In the genomic region with DNA sequence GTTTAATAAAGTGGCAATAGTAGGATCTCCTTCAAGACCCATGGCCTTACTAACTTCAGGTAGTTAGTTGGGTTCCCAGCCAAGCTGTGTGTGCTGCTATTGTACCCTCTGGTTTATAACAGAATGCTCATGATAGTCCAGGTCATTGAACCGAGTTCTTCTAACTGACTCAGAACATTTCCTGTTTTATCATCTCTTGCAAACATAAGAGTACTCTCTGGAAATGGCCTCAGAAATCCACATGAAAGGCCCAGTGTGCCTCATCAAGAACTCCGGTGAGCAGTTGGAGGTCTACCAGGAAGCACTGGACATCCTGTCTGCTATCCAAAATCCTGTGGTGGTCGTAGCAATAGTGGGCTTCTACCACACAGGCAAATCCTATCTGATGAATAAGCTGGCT, we compare ENCODE assay signal across 23 mouse cellular contexts. TPM values are rescaled to one million over a fixed set of nuclear protein-coding genes. Genes with fewer than 3 reads are reported as not detected.
A peak's percentile ranks its signal among the peaks of the same experiment; 100 is the strongest.
DNase-seq lines count a peak whose midpoint lies in the region; ATAC-seq and TF ChIP-seq lines count a peak whose summit lies in the region.
"Had no signal": no experiment of that assay in that cellular context is flagged by ENCODE, and none has a peak within 500 bp of the region (broad histone marks: within the 10 kb centered on the region; RNA-seq: fewer than 3 reads in every experiment).

No protein-coding gene starts in this region.

- no peak for TF ChIP-seq RAD21 in CH12.LX (IDR thresholded peaks at IDR 0.05; ENCODE audit: low read depth, low read length)

- no peaks in the 10 kb centered on the region for H3K79me2 ChIP-seq in CH12.LX (replicated peaks; ENCODE audit: control insufficient read depth, extremely low read depth, insufficient read depth, poor library complexity, severe bottlenecking)

- peaks cover under 1% of the 10 kb centered on the region for H3K9me3 ChIP-seq in CH12.LX (replicated peaks; ENCODE audit: low read length)
- no peaks in the 10 kb centered on the region for H3K9me3 ChIP-seq in limb, embryonic 10.5 days (replicated peaks)
- H3K9me3 ChIP-seq: G1E had no signal

- dilution Hi-C loops in CH12.LX (cut with MboI; ENCODE audit: extremely low pct_ligation_motif_present, extremely low pct_unique_long_range_greater_than_20kb, low sequenced_read_pairs): no loop called here

- no peak overlapping the region for H3K4me3 ChIP-seq in CH12.LX (replicated peaks in 1 of 3; ENCODE audit: low read depth in 2 of 3, low read length in 2 of 3, poor library complexity in 1 of 3)
- H3K4me3 ChIP-seq in limb, embryonic 10.5 days: no peak overlapping the region
- no peak overlapping the region for H3K4me3 ChIP-seq in cerebellum, adult 2 months (replicated peaks; ENCODE audit: insufficient read depth, low read depth, low read length)

- TF ChIP-seq POLR2A in CH12.LX (IDR thresholded peaks at IDR 0.05; ENCODE audit: low read depth, low read length): no peak
- no peak for TF ChIP-seq POLR2A in cerebellum, adult 2 months (IDR thresholded peaks at IDR 0.05; ENCODE audit: borderline replicate concordance, insufficient read depth, low read length)

- no peaks in the 10 kb centered on the region for H3K27me3 ChIP-seq in CH12.LX (replicated peaks)
- no peaks in the 10 kb centered on the region for H3K27me3 ChIP-seq in limb, embryonic 10.5 days (ENCODE audit: low read depth, poor library complexity, severe bottlenecking)
- H3K27me3 ChIP-seq in cerebellum, adult 2 months (ENCODE audit: control insufficient read depth, insufficient read depth, low read length): no peaks in the 10 kb centered on the region
- H3K27me3 ChIP-seq: Patski had no signal

- no peak for TF ChIP-seq CTCF in CH12.LX (conservative IDR thresholded peaks at IDR 0.05 in 1 of 2, IDR thresholded peaks at IDR 0.05 in 1 of 2; ENCODE audit: low read depth in 2 of 2, low read length in 2 of 2)
- TF ChIP-seq CTCF in cerebellum, adult 2 months (IDR thresholded peaks at IDR 0.05; ENCODE audit: borderline replicate concordance, insufficient read depth, low read depth, low read length): no peak

- 0 out of 2 replicates have a peak overlapping the region, but pooled peaks have one; percentile 6 for H3K4me2 ChIP-seq in CH12.LX (ENCODE audit: insufficient read depth, low read depth, poor library complexity, severe bottlenecking)

- peak; percentile 28 for DNase-seq in CH12.LX (ENCODE audit: extremely low read depth)
- no peak for DNase-seq in layer of hippocampus, postnatal 10 days (ENCODE audit: low spot score in 2 of 2)
- DNase-seq in limb, embryonic 10.5 days (ENCODE audit: low spot score): no peak
- DNase-seq in cerebellum, adult 2 months: no peak
- DNase-seq: adrenal gland, adult 2 months; adrenal gland, adult 8-10 months; adrenal gland, postnatal 10 days; adrenal gland, postnatal 14 days; adrenal gland, postnatal 25 days; adrenal gland, postnatal 36 days; B cell, adult 2 months; cerebellum, adult 11 months; cerebellum, adult 11-12 months; cerebellum, adult 18-20 months; cerebellum, adult 8-10 months; cerebellum, adult 9-10 months had no signal

- no peaks in the 10 kb centered on the region for H3K36me3 ChIP-seq in CH12.LX (replicated peaks in 1 of 2; ENCODE audit: control insufficient read depth in 1 of 2, insufficient read depth in 1 of 2, low read length in 1 of 2)
- no peaks in the 10 kb centered on the region for H3K36me3 ChIP-seq in limb, embryonic 10.5 days
- H3K36me3 ChIP-seq: G1E had no signal

- H3K4me1 ChIP-seq in CH12.LX (ENCODE audit: control insufficient read depth in 1 of 2, insufficient read depth in 2 of 2): peaks cover 23 to 59% of the 10 kb centered on the region in 2 experiments
- no peaks in the 10 kb centered on the region for H3K4me1 ChIP-seq in limb, embryonic 10.5 days
- H3K4me1 ChIP-seq in cerebellum, adult 2 months (ENCODE audit: control insufficient read depth, insufficient read depth, low read length): no peaks in the 10 kb centered on the region

- peak; percentile 48 for ATAC-seq in CD4-positive, CD25-positive, alpha-beta regulatory T cell, adult 4 months
- peak; percentile 27 for ATAC-seq in inflammation-experienced regulatory T-cells, adult 6 months
- ATAC-seq: activated CD4-positive, CD25-positive, alpha-beta regulatory T cell, adult 4 months; Patski had no signal

- in situ Hi-C loops in CH12.LX (cut with MboI; ENCODE audit: low pct_ligation_motif_present, low pct_unique_long_range_greater_than_20kb, low sequenced_read_pairs): no loop called here

- peak overlapping the region; percentile 13; the same call in 1 of the 2 replicates for H3K27ac ChIP-seq in CH12.LX (ENCODE audit: insufficient read depth, low read depth)
- no peak overlapping the region for H3K27ac ChIP-seq in limb, embryonic 10.5 days
- no peak overlapping the region for H3K27ac ChIP-seq in cerebellum, adult 2 months (ENCODE audit: insufficient read depth, low read length)

- 91% methylated on average over 3 of the region's 3 CpGs for WGBS in limb, embryonic 10.5 days
- 83% methylated on average over 3 of the region's 3 CpGs for WGBS in cerebellum, adult 2 months

- H3K9ac ChIP-seq in CH12.LX (ENCODE audit: insufficient read depth, low read depth): no peak overlapping the region

- peak; percentile 52 for TF ChIP-seq EP300 in CH12.LX (IDR thresholded peaks at IDR 0.05; ENCODE audit: low read length)

TF ChIP-seq in CH12.LX, 34 proteins besides CTCF, POLR2A, EP300 and RAD21 (continues in another document):
- peak; percentile 18; the same call in 1 of the 2 replicates for TF ChIP-seq NRF1 (IDR thresholded peaks at IDR 0.05; ENCODE audit: low read depth, low read length)
- no peak for TF ChIP-seq ZKSCAN1 (IDR thresholded peaks at IDR 0.05; ENCODE audit: borderline replicate concordance, low read depth, low read length)
- 0 out of 2 replicates have a peak, but pooled peaks have one; percentile 40 for TF ChIP-seq SIN3A (IDR thresholded peaks at IDR 0.05; ENCODE audit: low read length)
- 0 out of 2 replicates have a peak, but pooled peaks have one; percentile 59 for TF ChIP-seq RCOR1 (conservative IDR thresholded peaks at IDR 0.05; ENCODE audit: low read depth, low read length)
- no peak for TF ChIP-seq ELF1 (IDR thresholded peaks at IDR 0.05; ENCODE audit: low read depth, low read length)
- no peak for TF ChIP-seq ZC3H11A (IDR thresholded peaks at IDR 0.05; ENCODE audit: low read depth, low read length)
- TF ChIP-seq USF1 (IDR thresholded peaks at IDR 0.05; ENCODE audit: low read depth, low read length): no peak
- TF ChIP-seq POLR2AphosphoS2 (IDR thresholded peaks at IDR 0.05; ENCODE audit: low read depth, low read length): no peak
- TF ChIP-seq HCFC1 (IDR thresholded peaks at IDR 0.05; ENCODE audit: low read depth, low read length): peak; percentile 22; the same call in 1 of the 2 replicates
- 0 out of 2 replicates have a peak, but pooled peaks have one; percentile 37 for TF ChIP-seq MEF2A (IDR thresholded peaks at IDR 0.05; ENCODE audit: borderline replicate concordance, low read depth, low read length)
- peak; percentile 31; the same call in 1 of the 2 replicates for TF ChIP-seq MAX (IDR thresholded peaks at IDR 0.05; ENCODE audit: low read length)
- no peak for TF ChIP-seq PAX5 (IDR thresholded peaks at IDR 0.05; ENCODE audit: low read length)
- TF ChIP-seq TCF12 (IDR thresholded peaks at IDR 0.05; ENCODE audit: low read depth, low read length): no peak
- no peak for TF ChIP-seq UBTF (IDR thresholded peaks at IDR 0.05; ENCODE audit: low read depth, low read length)
- TF ChIP-seq ETS1 (conservative IDR thresholded peaks at IDR 0.05; ENCODE audit: low read depth, low read length): 0 out of 2 replicates have a peak, but pooled peaks have one; percentile 14
- TF ChIP-seq KAT2A (IDR thresholded peaks at IDR 0.05; ENCODE audit: insufficient replicate concordance, low read length): no peak
- no peak for TF ChIP-seq MXI1 (IDR thresholded peaks at IDR 0.05; ENCODE audit: low read depth, low read length)
- TF ChIP-seq USF2 (conservative IDR thresholded peaks at IDR 0.05; ENCODE audit: low read depth, low read length): no peak
- no peak for TF ChIP-seq GABPA (IDR thresholded peaks at IDR 0.05; ENCODE audit: insufficient replicate concordance, low read depth, low read length)
- TF ChIP-seq JUND (conservative IDR thresholded peaks at IDR 0.05; ENCODE audit: low read depth, low read length): no peak

RNA-seq across cellular contexts. Expression of a gene that starts 3.3 kb away (rescaled TPM):
- polyA plus RNA-seq in CD4-positive, CD25-positive, alpha-beta regulatory T cell, adult 4 months (2017; shearing (Covaris generic)): 10 to 100 TPM; 27.5 to 35.1 TPM
- total RNA-seq in CH12.LX (2012; rRNA removed) (0.04 and 0.08 TPM in 2 replicates), CH12.LX (2014; rRNA removed) (0.55 and 0.74 TPM in 2 replicates)
- 0.41 and 0.55 TPM in 2 replicates for polyA plus RNA-seq in CH12.LX (2012; ENCODE audit: insufficient read length, low read depth)
- 10 to 100 TPM in 2 of 3 experiments, under 1 TPM in 1; 0.68 to 84.0 (median 22.4) TPM for polyA plus RNA-seq in inflammation-experienced regulatory T-cells, adult 6 months (2017; shearing (Covaris generic))
- not detected for total RNA-seq in layer of hippocampus, postnatal 10 days (2021)
- not detected in 2 replicates for polyA plus RNA-seq in limb, embryonic 10.5 days (2016; fragmentation: Nextera tagmentation; extraction: Ambion mirVana)
- polyA plus RNA-seq in cerebellum, adult 2 months (2012; rRNA removed): not detected in 2 replicates
- total RNA-seq: MEL had no signal
- polyA plus RNA-seq: brain, embryonic 14.5 days; G1E had no signal

RNA-seq across cellular contexts. Expression of a gene that starts 22.5 kb away (rescaled TPM):
- 100 to 1,000 TPM; 157 to 166 TPM for polyA plus RNA-seq in CD4-positive, CD25-positive, alpha-beta regulatory T cell, adult 4 months (2017; shearing (Covaris generic))
- total RNA-seq in CH12.LX (2012; rRNA removed) (13.3 and 22.5 TPM in 2 replicates), CH12.LX (2014; rRNA removed) (48.4 and 51.1 TPM in 2 replicates)
- polyA plus RNA-seq in CH12.LX (2012; ENCODE audit: insufficient read length, low read depth): 36.5 and 42.6 TPM in 2 replicates
- polyA plus RNA-seq in inflammation-experienced regulatory T-cells, adult 6 months (2017; shearing (Covaris generic)): 100 to 1,000 TPM; 114 to 125 (median 118) TPM
- total RNA-seq in layer of hippocampus, postnatal 10 days (2021): 1 to 10 TPM; 1.1 to 1.3 TPM
- 0.16 TPM in 1 of 2 replicates, not detected in the other for polyA plus RNA-seq in limb, embryonic 10.5 days (2016; fragmentation: Nextera tagmentation; extraction: Ambion mirVana)
- 2.5 and 3.3 TPM in 2 replicates for polyA plus RNA-seq in cerebellum, adult 2 months (2012; rRNA removed)
- polyA plus RNA-seq: G1E had no signal

RNA-seq across cellular contexts. Expression of a gene that starts 38.1 kb away (rescaled TPM):
- 100 to 1,000 TPM; 101 to 122 TPM for polyA plus RNA-seq in CD4-positive, CD25-positive, alpha-beta regulatory T cell, adult 4 months (2017; shearing (Covaris generic))
- total RNA-seq in CH12.LX (2012; rRNA removed) (80.8 and 91.4 TPM in 2 replicates), CH12.LX (2014; rRNA removed) (89.0 and 99.1 TPM in 2 replicates)
- 90.6 and 111 TPM in 2 replicates for polyA plus RNA-seq in CH12.LX (2012; ENCODE audit: insufficient read length, low read depth)
- polyA plus RNA-seq in inflammation-experienced regulatory T-cells, adult 6 months (2017; shearing (Covaris generic)): 100 to 1,000 TPM in 1 of 3 experiments, 10 to 100 TPM in 2; 71.3 to 113 (median 80.8) TPM
- 1 to 10 TPM; 2.9 to 4.4 TPM for total RNA-seq in layer of hippocampus, postnatal 10 days (2021)
- polyA plus RNA-seq in limb, embryonic 10.5 days (2016; fragmentation: Nextera tagmentation; extraction: Ambion mirVana): 0.15 and 0.31 TPM in 2 replicates
- polyA plus RNA-seq in cerebellum, adult 2 months (2012; rRNA removed): 5.4 and 8.5 TPM in 2 replicates
- polyA plus RNA-seq: G1E had no signal
